Mouse (Mus musculus) liver, embryonic 13.5 days (tissue): ENCODE measurements around the gene Gm38119. TPM values are rescaled to one million over a fixed set of nuclear protein-coding genes. Genes with fewer than 3 reads are reported as not detected.

Source experiments
- ATAC-seq: fragments of 200-750 bp; cut with Nextera tagmentation; 2 replicates; pipeline ENCODE4 v1.8.0; 2017; ENCODE audit warnings: low read depth, mild to moderate bottlenecking, moderate number of reproducible peaks, moderate library complexity
- DNase-seq: peaks from one replicate; pipeline ENCODE4 v3.0.0; 2022
- H3K27ac ChIP-seq: fragments of 300-500 bp; sonication (generic); 2 replicates; pipeline ENCODE4 v1.5.1; 2015; ENCODE audit warnings: moderate library complexity, mild to moderate bottlenecking, inconsistent platforms
- H3K27me3 ChIP-seq: fragments of 300-500 bp; sonication (generic); 2 replicates; pipeline ENCODE4 v1.6.1; 2015; ENCODE audit warnings: mild to moderate bottlenecking, inconsistent platforms
- H3K36me3 ChIP-seq: fragments of 300-500 bp; sonication (generic); 2 replicates; pipeline ENCODE4 v1.6.1; 2015; ENCODE audit warnings: mild to moderate bottlenecking, inconsistent platforms
- H3K4me1 ChIP-seq: fragments of 300-500 bp; sonication (generic); replicated peaks from 2 replicates; pipeline ENCODE4 v1.6.1; 2015; ENCODE audit warnings: inconsistent platforms
- H3K4me2 ChIP-seq: fragments of 300-500 bp; sonication (generic); 2 replicates; pipeline ENCODE4 v1.6.1; 2015; ENCODE audit warnings: inconsistent platforms, mild to moderate bottlenecking, moderate library complexity
- H3K4me3 ChIP-seq: fragments of 300-500 bp; sonication (generic); replicated peaks from 2 replicates; pipeline ENCODE4 v1.5.1; 2015; ENCODE audit warnings: mild to moderate bottlenecking, inconsistent platforms
- H3K9ac ChIP-seq: fragments of 300-500 bp; sonication (generic); 2 replicates; pipeline ENCODE4 v1.6.1; 2015; ENCODE audit warnings: mild to moderate bottlenecking, inconsistent platforms
- H3K9me3 ChIP-seq: fragments of 300-500 bp; sonication (generic); replicated peaks from 2 replicates; pipeline ENCODE4 v1.6.1; 2016; ENCODE audit warnings: inconsistent platforms
- WGBS: fragments of 180-500 bp; shearing (Covaris S2); methylation state at CpG from one replicate; pipeline ENCODE4 v1.1.7; 2015; ENCODE audit not compliant: insufficient replicate concordance; 5-methylcytosine and 5-hydroxymethylcytosine counted together
- polyA plus RNA-seq: library from polyadenylated mRNA; unstranded; fragments of >200 nt; fragmentation: Nextera tagmentation; extraction: Ambion mirVana; gene quantifications from 2 replicates; pipeline ENCODE4 v1.2.1, GENCODE M21; 2015

The Gm38119 gene
- polyA plus RNA-seq, result not detected in 2 replicates

DNA sequence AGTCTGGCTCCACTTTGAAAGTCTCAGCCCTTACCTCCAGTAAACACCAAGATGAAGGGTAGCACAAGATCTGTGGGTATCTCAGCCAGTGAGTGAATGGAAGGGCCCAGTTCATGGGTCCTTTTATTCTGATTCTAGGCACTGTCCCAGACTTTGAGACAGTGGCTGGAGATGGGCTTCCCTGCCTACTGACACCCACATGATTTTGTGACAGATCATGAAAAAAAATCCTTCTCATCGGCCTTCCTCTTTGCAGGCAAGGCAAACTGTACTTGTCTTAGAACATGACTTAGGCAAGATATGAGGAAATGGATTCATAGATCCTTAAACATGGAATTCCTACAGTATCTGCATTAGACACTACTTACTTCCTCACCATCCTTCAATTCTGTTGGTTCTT lies at the start of gene Gm38119:
Gm38119 (minus strand) TSS at position 101 of the 400 bp plus-strand sequence.
- 39% methylated on average over 1 of the region's 1 CpGs for WGBS

DNA sequence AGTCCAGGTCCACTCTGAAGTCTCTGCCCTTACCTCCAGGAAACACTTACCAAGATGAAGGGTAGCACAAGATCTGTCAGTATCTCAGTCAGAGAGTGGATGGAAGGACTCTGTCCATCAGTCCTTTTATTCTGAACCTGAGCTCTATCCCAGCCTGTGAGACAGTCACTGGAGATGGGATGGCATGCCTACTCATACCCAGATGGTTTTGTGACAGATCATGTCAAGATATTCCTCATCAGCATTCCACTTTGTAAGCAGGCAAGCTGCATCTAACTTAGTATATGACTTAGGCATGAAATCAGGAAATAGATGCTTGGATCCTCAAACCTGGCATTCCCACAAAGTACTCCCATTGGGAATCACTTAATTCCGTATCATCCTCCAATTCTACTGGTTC lies 39.9 kb upstream of the Gm38119 start, which contains the start of gene Lce1i:
Lce1i (minus strand) TSS at position 101 of the 400 bp plus-strand sequence.
- ATAC-seq (no peak), DNase-seq (no peak)
- Histone ChIP-seq H3K4me1 (no peaks in the 10 kb centered on the region), H3K36me3 (no peaks in the 10 kb centered on the region), H3K9me3 (no peaks in the 10 kb centered on the region), H3K27me3 (no peaks in the 10 kb centered on the region), H3K4me3 (no peak within 1 kb of the TSS), H3K4me2 (no peak within 1 kb of the TSS), H3K9ac (no peak within 1 kb of the TSS), H3K27ac (no peak within 1 kb of the TSS)
- 40% methylated on average over 1 of the region's 1 CpGs for WGBS

More for the DNA sequence above, at the start of gene Gm38119:
- Histone ChIP-seq H3K4me3 (no peak within 1 kb of the TSS), H3K9ac (no peak within 1 kb of the TSS), H3K27me3 (no peaks in the 10 kb centered on the region), H3K9me3 (no peaks in the 10 kb centered on the region), H3K4me2 (no peak within 1 kb of the TSS), H3K27ac (no peak within 1 kb of the TSS), H3K36me3 (no peaks in the 10 kb centered on the region), H3K4me1 (no peaks in the 10 kb centered on the region)
- no peak for ATAC-seq
- no peak for DNase-seq

GRCm38 (mm10) chr3:92771573-92771972 lies 32.7 kb upstream of the Gm38119 start:
- ATAC-seq (no peak), DNase-seq (no peak)
- H3K27me3 ChIP-seq, result no peaks in the 10 kb centered on the region

GRCm38 (mm10) chr3:92764965-92765364 lies 26.1 kb upstream of the Gm38119 start, which contains the start of gene Lce1h:
Lce1h (minus strand) TSS chr3:92765065.
- Histone ChIP-seq H3K36me3 (no peaks in the 10 kb centered on the region), H3K9me3 (no peaks in the 10 kb centered on the region), H3K27me3 (no peaks in the 10 kb centered on the region), H3K27ac (no peak within 1 kb of the TSS), H3K4me3 (no peak within 1 kb of the TSS), H3K4me2 (no peak within 1 kb of the TSS), H3K4me1 (no peaks in the 10 kb centered on the region), H3K9ac (no peak within 1 kb of the TSS)
- DNase-seq, result no peak
- 79% methylated on average over 1 of the region's 1 CpGs for WGBS
- no peak for ATAC-seq

More at GRCm38 (mm10) chr3:92771573-92771972, 32.7 kb upstream of the Gm38119 start:
- no peak overlapping the region for H3K4me2 ChIP-seq
- no peaks in the 10 kb centered on the region for H3K36me3 ChIP-seq
- no peak overlapping the region for H3K4me3 ChIP-seq
- H3K9me3 ChIP-seq, result no peaks in the 10 kb centered on the region
- no peaks in the 10 kb centered on the region for H3K4me1 ChIP-seq
- H3K27ac ChIP-seq, result no peak overlapping the region
- 10% methylated on average over 3 of the region's 3 CpGs for WGBS
- no peak overlapping the region for H3K9ac ChIP-seq

GRCm38 (mm10) chr3:92753197-92753596 lies 14.3 kb upstream of the Gm38119 start:
- no peak for DNase-seq
- Histone ChIP-seq H3K36me3 (no peaks in the 10 kb centered on the region), H3K4me3 (no peak overlapping the region), H3K9me3 (no peaks in the 10 kb centered on the region), H3K27ac (no peak overlapping the region), H3K9ac (no peak overlapping the region), H3K27me3 (no peaks in the 10 kb centered on the region), H3K4me2 (no peak overlapping the region), H3K4me1 (no peaks in the 10 kb centered on the region)
- 36% methylated on average over 3 of the region's 3 CpGs for WGBS
- ATAC-seq, result no peak

- ATAC-seq, result no peak
- 52% methylated on average over 1 of the region's 1 CpGs for WGBS
- no peaks in the 10 kb centered on the region for H3K36me3 ChIP-seq
These were observed 13.3 kb upstream of the Gm38119 start, which contains the start of gene Lce1g for GRCm38 (mm10) chr3:92752238-92752637. Lce1g (minus strand) TSS chr3:92752338.

DNA sequence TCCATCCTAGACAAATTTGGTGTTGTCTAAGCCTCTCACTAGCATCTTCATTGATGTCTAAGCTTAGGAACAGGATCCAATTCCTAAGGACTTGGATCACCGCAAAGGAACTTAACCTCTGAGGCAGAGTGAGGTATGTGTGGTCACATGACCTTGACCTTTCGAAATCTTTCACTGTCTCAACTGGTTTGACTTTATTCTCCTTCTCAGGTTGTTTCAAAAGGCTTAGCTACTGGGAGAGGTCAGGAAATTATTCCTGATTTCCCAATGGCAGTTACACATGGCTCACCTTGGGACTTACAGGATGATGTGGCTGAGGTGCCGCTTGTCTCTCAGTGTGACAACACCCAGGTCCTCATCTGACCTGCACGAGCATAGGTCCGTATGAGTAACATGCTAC lies 16.3 kb downstream of the Gm38119 start:
- Histone ChIP-seq H3K4me1 (no peaks in the 10 kb centered on the region), H3K27ac (no peak overlapping the region), H3K9ac (no peak overlapping the region), H3K9me3 (no peaks in the 10 kb centered on the region), H3K4me2 (no peak overlapping the region), H3K4me3 (no peak overlapping the region), H3K36me3 (no peaks in the 10 kb centered on the region), H3K27me3 (no peaks in the 10 kb centered on the region)
- no peak for ATAC-seq
- DNase-seq, result no peak
- WGBS, result 70% methylated on average over 5 of the region's 5 CpGs

More at GRCm38 (mm10) chr3:92752238-92752637, 13.3 kb upstream of the Gm38119 start, which contains the start of gene Lce1g:
- no peak within 1 kb of the TSS for H3K4me2 ChIP-seq
- no peak within 1 kb of the TSS for H3K4me3 ChIP-seq
- no peak within 1 kb of the TSS for H3K27ac ChIP-seq
- no peak for DNase-seq
- H3K9ac ChIP-seq, result no peak within 1 kb of the TSS
- no peaks in the 10 kb centered on the region for H3K4me1 ChIP-seq
- no peaks in the 10 kb centered on the region for H3K9me3 ChIP-seq
- no peaks in the 10 kb centered on the region for H3K27me3 ChIP-seq

DNA sequence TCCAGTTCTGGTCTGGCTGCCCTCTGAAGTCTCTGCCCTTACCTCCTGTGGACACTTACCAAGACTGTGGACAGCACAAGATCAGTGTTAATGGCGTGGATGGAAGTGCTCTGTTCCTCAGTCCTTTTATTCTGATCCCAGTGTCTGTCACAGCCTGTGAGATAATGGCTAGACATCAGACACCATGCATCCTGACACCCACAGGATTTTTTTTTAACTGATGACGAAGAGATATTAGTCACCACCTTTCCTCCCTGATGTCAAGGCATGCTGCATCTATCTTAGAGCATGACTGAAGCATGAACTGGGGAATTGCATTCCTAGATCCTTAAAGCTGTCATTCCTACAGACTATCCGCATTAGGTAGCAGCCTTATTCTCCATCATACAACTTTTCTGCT lies 18.6 kb downstream of the Gm38119 start, which contains the start of gene Lce1f:
Lce1f (minus strand) TSS at position 101 of the 400 bp plus-strand sequence.
- ATAC-seq (no peak), DNase-seq (no peak)
- Histone ChIP-seq H3K36me3 (no peaks in the 10 kb centered on the region), H3K4me1 (no peaks in the 10 kb centered on the region), H3K9ac (no peak within 1 kb of the TSS), H3K4me2 (no peak within 1 kb of the TSS), H3K27me3 (no peaks in the 10 kb centered on the region), H3K9me3 (no peaks in the 10 kb centered on the region), H3K4me3 (no peak within 1 kb of the TSS), H3K27ac (no peak within 1 kb of the TSS)
- WGBS, result 49% methylated on average over 3 of the region's 3 CpGs

DNA sequence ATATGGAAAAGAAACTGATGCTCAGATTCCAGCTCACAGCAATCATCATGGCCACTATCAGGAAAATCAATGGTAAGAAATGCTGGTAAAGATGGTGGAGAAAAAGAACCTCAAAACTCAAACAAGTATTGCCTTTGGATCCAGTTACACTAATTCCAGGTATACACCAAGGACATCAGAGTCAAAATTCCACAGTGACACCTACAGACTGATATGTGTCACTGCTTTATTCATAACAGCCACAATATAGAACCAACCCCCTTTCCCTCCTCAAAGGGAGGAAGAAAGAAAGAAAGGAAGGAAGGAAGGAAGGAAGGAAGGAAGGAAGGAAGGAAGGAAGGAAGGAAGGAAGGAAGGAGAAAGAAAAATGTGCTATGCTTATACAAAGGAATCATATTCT lies 23.8 kb downstream of the Gm38119 start:
- DNase-seq (no peak), ATAC-seq (no peak)
- H3K9ac ChIP-seq, result no peak overlapping the region
- no peak overlapping the region for H3K4me2 ChIP-seq
- no peaks in the 10 kb centered on the region for H3K27me3 ChIP-seq
- no peak overlapping the region for H3K4me3 ChIP-seq
- no peaks in the 10 kb centered on the region for H3K4me1 ChIP-seq
- H3K9me3 ChIP-seq, result no peaks in the 10 kb centered on the region
- H3K27ac ChIP-seq, result no peak overlapping the region
- no peaks in the 10 kb centered on the region for H3K36me3 ChIP-seq

DNA sequence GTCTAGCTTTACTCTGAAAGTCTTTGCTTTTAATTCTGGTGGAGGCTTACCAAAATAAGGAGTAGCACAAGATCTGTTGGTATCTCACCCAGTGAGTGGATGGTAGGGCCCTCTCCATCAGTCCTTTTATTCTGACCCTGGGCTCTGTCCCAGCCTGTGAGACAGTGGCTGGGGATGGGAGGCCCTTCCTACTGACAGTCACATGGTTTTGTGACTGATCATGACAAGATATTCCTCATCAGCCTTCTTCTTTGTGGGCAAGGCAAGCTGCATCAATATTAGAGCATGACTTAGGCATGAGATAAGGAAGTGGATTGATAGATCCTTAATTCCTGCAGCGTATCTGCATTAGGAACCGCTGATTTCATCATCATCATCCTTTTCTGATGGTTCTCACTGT lies 29.9 kb downstream of the Gm38119 start, which contains the start of gene Lce1e:
Lce1e (minus strand) TSS at position 101 of the 400 bp plus-strand sequence.
- 54% methylated on average over 2 of the region's 2 CpGs for WGBS
- DNase-seq (no peak), ATAC-seq (no peak)
- no peak within 1 kb of the TSS for H3K9ac ChIP-seq
- H3K4me3 ChIP-seq, result no peak within 1 kb of the TSS
- no peak within 1 kb of the TSS for H3K27ac ChIP-seq
- H3K4me1 ChIP-seq, result no peaks in the 10 kb centered on the region
- no peaks in the 10 kb centered on the region for H3K9me3 ChIP-seq
- H3K36me3 ChIP-seq, result no peaks in the 10 kb centered on the region
- no peak within 1 kb of the TSS for H3K4me2 ChIP-seq
- H3K27me3 ChIP-seq, result no peaks in the 10 kb centered on the region

DNA sequence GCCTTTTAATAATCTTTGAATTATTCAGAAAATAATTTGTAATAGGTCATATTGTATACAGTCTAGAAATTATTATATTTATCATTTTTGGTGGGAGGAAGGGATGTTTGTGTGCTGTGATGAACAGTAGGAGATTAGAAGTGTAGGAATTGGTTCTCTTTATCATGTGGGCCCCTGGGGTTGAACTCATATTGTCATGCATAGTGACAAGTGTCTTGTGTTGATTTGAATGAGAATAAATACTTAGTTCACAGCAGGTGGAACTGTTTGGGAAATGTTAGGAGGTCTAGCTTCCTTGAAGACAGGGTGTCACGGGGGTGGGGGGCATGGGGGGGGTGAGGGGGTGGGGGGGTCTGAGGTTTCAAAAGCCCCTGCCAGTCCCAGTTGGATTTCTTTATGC lies 44.3 kb downstream of the Gm38119 start:
- no peak overlapping the region for H3K4me3 ChIP-seq
- no peaks in the 10 kb centered on the region for H3K36me3 ChIP-seq
- no peaks in the 10 kb centered on the region for H3K27me3 ChIP-seq
- DNase-seq, result no peak
- WGBS, result 29% methylated on average over 1 of the region's 1 CpGs
- H3K9ac ChIP-seq, result no peak overlapping the region
- no peak for ATAC-seq
- no peaks in the 10 kb centered on the region for H3K4me1 ChIP-seq
- H3K27ac ChIP-seq, result no peak overlapping the region
- H3K4me2 ChIP-seq, result no peak overlapping the region
- no peaks in the 10 kb centered on the region for H3K9me3 ChIP-seq

DNA sequence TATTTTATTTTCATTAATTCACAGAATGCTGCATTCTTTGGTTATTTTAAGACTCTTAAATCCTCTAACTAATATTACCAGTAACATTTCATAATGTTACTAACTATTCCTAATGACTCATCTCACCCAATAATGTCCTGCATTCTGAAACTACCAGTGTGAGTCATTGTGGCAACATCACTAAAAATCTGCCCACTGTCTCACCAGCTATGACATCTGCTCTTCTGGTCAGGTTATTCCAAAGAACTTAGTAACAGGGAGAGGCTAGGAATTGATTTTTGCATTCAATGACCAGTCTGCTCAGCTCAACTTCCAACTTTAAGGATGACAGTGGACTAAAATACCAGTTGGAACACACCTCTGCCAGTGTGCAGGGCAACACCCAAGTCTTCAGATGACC lies 47.2 kb downstream of the Gm38119 start:
- DNase-seq (no peak), ATAC-seq (no peak)
- no peak overlapping the region for H3K27ac ChIP-seq
- H3K4me2 ChIP-seq, result no peak overlapping the region
- H3K27me3 ChIP-seq, result no peaks in the 10 kb centered on the region
- H3K4me1 ChIP-seq, result no peaks in the 10 kb centered on the region
- H3K9ac ChIP-seq, result no peak overlapping the region
- H3K9me3 ChIP-seq, result no peaks in the 10 kb centered on the region
- no peak overlapping the region for H3K4me3 ChIP-seq
- no peaks in the 10 kb centered on the region for H3K36me3 ChIP-seq
